Mouse (Mus musculus) bone marrow macrophage, adult 2 months (primary cell): ENCODE measurements around the gene Ugt1a1.

ENCODE experiments used
- CTCF ChIP-seq: IDR thresholded peaks from 2 replicates; pipeline ENCODE4 v1.5.1; 2012; ENCODE audit warnings: low read depth, mild to moderate bottlenecking, low read length, moderate library complexity
- POLR2A ChIP-seq: IDR thresholded peaks from 2 replicates; pipeline ENCODE4 v1.6.1; 2012; ENCODE audit warnings: mild to moderate bottlenecking, low read depth, low read length, borderline replicate concordance

DNA sequence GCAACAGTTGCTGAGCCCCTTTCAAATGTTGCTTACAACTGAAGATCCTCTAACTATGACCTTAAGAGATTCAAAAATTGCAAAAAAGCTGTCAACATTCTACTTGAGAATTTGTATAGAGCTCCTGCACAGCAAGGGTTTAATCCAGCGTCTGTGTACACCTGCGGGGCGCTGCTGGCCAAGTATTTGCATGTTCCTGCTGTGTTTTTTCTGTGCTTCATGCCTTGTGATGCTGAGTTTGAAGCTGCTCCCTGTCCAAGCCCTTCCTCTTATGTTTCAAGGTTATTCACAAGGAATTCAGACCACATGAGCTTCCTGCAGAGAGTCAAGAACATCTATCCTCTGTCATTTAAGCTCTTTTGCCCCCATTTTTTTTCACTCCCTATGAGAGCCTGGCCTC is 19.6 kb upstream of the Ugt1a1 start:
- TF ChIP-seq CTCF (no peak), POLR2A (no peak)
